Mouse (Mus musculus): ENCODE data around the gene Ocln. TPM values are rescaled to one million over a fixed set of nuclear protein-coding genes. Genes with fewer than 3 reads are reported as not detected.
"Not testable (repeated sequence)": the region's sequence is repeated elsewhere in the genome, so short reads cannot be mapped to it uniquely, and the experiment has no call there.

Ocln gene
- polyA plus RNA-seq, 1 experiment: 0.62 TPM

DNA sequence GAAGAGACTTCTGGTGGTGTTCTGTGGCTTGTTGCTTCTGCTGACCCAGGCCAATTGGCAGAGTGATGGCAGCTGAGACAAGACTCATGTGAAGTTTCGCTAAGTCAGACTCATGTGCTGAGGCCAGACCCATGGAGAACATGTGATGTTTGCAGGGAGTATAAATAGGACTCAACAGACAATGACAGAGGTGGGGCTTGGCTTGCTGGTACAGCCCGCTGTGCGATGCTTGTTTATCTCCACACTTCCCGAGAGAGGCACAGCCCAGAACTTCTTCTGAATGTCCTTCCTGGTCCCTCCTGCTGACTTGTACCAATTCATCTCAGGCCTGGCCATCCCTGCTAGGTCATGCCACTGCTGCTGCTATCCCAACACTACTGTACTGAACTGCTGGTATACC, 57.2 kb downstream of the Ocln start:
- no peaks in the 10 kb centered on the region for H3K27me3 ChIP-seq (ENCODE audit: control insufficient read depth, insufficient read depth, low read length)
- TF ChIP-seq POLR2A (IDR thresholded peaks at IDR 0.05; ENCODE audit: control insufficient read depth, extremely low read depth, insufficient read depth, low read length, poor library complexity): no peak
- no peak for TF ChIP-seq CTCF (IDR thresholded peaks at IDR 0.05; ENCODE audit: borderline replicate concordance, control insufficient read depth, extremely low read depth, insufficient read depth, low read length, poor library complexity)
- WGBS: 96% methylated on average over 4 of the region's 4 CpGs
- H3K4me1 ChIP-seq (replicated peaks; ENCODE audit: control insufficient read depth, insufficient read depth, low read length): 0 out of 2 replicates have a peak, but pooled peaks cover 2% of the 10 kb centered on the region
- H3K27ac ChIP-seq (ENCODE audit: control insufficient read depth, insufficient read depth, low read length): no peak overlapping the region
- no peak overlapping the region for H3K4me3 ChIP-seq (ENCODE audit: control insufficient read depth, insufficient read depth, low read length)
- no peaks in the 10 kb centered on the region for H3K36me3 ChIP-seq (ENCODE audit: control insufficient read depth, insufficient read depth, low read length)
- DNase-seq: no peak

DNA sequence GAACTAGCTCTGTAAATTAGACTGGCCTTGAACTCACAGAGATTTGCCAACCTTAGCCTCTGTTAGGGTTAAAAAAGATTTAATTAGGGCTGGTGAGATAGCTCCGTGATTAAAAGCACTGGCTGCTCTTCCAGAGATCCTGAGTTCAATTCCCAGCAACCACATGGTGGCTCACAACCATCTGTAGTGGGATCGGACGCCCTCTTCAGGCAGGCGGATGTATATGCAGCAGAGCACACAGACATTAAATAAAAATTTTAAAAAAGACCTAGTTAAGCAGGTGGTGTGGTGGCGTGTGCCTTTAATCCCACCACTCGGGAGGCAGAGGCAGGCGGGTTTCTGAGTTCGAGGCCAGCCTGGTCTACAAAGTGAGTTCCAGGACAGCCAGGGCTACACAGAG, 58.1 kb downstream of the Ocln start:
- H3K4me3 ChIP-seq (ENCODE audit: control insufficient read depth, insufficient read depth, low read length); H3K27me3 ChIP-seq (ENCODE audit: control insufficient read depth, insufficient read depth, low read length); H3K4me1 ChIP-seq (replicated peaks; ENCODE audit: control insufficient read depth, insufficient read depth, low read length); H3K36me3 ChIP-seq (ENCODE audit: control insufficient read depth, insufficient read depth, low read length); DNase-seq; H3K27ac ChIP-seq (ENCODE audit: control insufficient read depth, insufficient read depth, low read length): not testable (repeated sequence)
- WGBS: 88% methylated on average over 8 of the region's 8 CpGs

DNA sequence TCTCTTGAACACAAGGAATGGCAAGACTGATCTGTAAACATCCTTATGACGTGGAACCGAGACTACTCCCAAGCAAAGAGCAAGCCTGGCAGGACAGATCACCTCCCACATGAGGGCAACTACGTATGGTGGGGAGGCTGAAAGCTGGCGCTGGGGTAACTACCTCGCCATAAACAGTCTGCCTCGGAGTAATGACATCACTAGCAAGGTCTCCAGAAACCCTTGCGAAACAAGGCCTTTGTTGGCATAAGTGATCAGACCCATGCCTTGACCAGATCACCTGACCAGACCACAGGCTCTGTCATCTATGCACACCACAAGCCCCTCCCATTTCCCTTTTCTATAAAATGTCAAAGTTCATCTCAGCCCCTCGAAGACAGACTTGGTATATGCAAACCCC, 59.2 kb downstream of the Ocln start:
- 50% methylated on average over 8 of the region's 8 CpGs for WGBS
- no peak for TF ChIP-seq POLR2A (IDR thresholded peaks at IDR 0.05; ENCODE audit: control insufficient read depth, extremely low read depth, insufficient read depth, low read length, poor library complexity)
- TF ChIP-seq CTCF (IDR thresholded peaks at IDR 0.05; ENCODE audit: borderline replicate concordance, control insufficient read depth, extremely low read depth, insufficient read depth, low read length, poor library complexity): no peak
- H3K27ac ChIP-seq (ENCODE audit: control insufficient read depth, insufficient read depth, low read length): no peak overlapping the region

DNA sequence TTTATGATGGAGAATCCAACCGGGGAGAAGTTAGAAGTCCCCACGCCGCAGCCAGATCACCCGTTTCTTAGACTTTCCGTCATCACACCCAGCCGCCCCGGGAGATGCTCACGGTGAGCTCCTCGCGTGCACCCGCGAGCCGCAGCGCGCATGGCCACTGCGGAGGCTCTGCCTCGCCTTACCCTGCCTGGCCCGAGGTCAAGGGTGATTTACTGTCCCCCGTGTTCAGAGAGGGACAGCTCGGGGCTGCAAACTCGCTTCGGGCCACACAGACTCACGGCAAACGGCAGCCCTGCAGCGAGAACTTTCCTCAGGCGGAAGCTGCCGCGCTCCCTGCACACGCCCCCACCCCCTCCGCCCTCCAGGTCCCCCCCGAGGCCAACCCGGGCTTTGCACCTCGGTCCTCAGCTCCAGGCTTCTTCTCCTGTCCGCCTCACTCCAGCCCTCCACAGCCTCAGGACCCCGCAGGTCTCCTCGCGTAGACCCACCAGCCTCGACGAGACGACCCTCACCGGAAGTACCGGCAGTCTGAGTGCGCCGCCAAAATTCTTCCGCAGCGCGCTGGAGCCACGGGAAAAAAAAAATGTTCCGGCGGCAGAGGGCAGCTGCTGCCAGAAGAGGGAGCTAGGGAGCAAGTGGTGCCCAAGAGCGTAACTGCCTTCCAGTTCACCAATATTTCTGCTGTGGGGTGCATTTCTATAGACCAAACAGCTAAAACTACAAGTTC, 60.3 kb downstream of the Ocln start, which contains the start of gene Gtf2h2:
Gene Gtf2h2 (minus strand): TSS at position 519 of the 727 bp plus-strand sequence.
- DNase-seq: peak; percentile 82
- peak; percentile 36; the same call in 1 of the 2 replicates for TF ChIP-seq POLR2A (IDR thresholded peaks at IDR 0.05; ENCODE audit: control insufficient read depth, extremely low read depth, insufficient read depth, low read length, poor library complexity)
- TF ChIP-seq CTCF (IDR thresholded peaks at IDR 0.05; ENCODE audit: borderline replicate concordance, control insufficient read depth, extremely low read depth, insufficient read depth, low read length, poor library complexity): peak; percentile 91
- Histone ChIP-seq H3K36me3 (ENCODE audit: control insufficient read depth, insufficient read depth, low read length) (peaks cover 13% of the 10 kb centered on the region), H3K27me3 (ENCODE audit: control insufficient read depth, insufficient read depth, low read length) (no peaks in the 10 kb centered on the region), H3K4me3 (ENCODE audit: control insufficient read depth, insufficient read depth, low read length) (peak within 1 kb of the TSS; percentile 93), H3K4me1 (replicated peaks; ENCODE audit: control insufficient read depth, insufficient read depth, low read length) (0 out of 2 replicates have a peak, but pooled peaks cover 2% of the 10 kb centered on the region), H3K27ac (ENCODE audit: control insufficient read depth, insufficient read depth, low read length) (peak within 1 kb of the TSS; percentile 38; the same call in 1 of the 2 replicates)
- under 1% methylated on average over 51 of the region's 51 CpGs for WGBS

More for the DNA sequence above, 59.2 kb downstream of the Ocln start:
- Histone ChIP-seq H3K27me3 (ENCODE audit: control insufficient read depth, insufficient read depth, low read length) (no peaks in the 10 kb centered on the region), H3K4me3 (ENCODE audit: control insufficient read depth, insufficient read depth, low read length) (no peak overlapping the region), H3K4me1 (replicated peaks; ENCODE audit: control insufficient read depth, insufficient read depth, low read length) (0 out of 2 replicates have a peak, but pooled peaks cover 2% of the 10 kb centered on the region), H3K36me3 (ENCODE audit: control insufficient read depth, insufficient read depth, low read length) (peaks cover 5% of the 10 kb centered on the region; the same call in 1 of the 2 replicates)
- no peak for DNase-seq

DNA sequence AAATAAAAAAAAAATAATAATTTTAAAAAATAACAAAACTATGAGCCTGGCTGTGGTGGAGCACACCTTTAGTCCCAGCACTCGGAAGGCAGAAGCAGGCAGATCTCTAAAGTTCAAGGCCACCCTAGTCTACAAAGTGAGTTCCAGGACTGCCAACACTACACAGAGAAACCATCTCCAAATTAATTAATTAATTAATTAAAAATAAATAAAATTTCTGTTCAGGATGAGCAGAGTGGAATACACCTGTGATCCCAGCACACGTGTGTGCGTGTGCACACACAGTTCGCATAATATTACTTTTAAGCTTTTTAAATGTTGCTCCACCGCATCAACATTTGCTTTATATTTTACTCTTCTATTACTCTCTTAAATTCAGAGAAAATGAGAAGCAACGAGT, 60.9 kb downstream of the Ocln start:
- Histone ChIP-seq H3K27ac (ENCODE audit: control insufficient read depth, insufficient read depth, low read length) (no peak overlapping the region), H3K4me1 (replicated peaks; ENCODE audit: control insufficient read depth, insufficient read depth, low read length) (0 out of 2 replicates have a peak, but pooled peaks cover 2% of the 10 kb centered on the region), H3K36me3 (ENCODE audit: control insufficient read depth, insufficient read depth, low read length) (peaks cover 14% of the 10 kb centered on the region), H3K27me3 (ENCODE audit: control insufficient read depth, insufficient read depth, low read length) (no peaks in the 10 kb centered on the region), H3K4me3 (ENCODE audit: control insufficient read depth, insufficient read depth, low read length) (peak overlapping the region; percentile 93)
- WGBS: 17% methylated on average over 6 of the region's 6 CpGs
- no peak for DNase-seq
- TF ChIP-seq POLR2A (IDR thresholded peaks at IDR 0.05; ENCODE audit: control insufficient read depth, extremely low read depth, insufficient read depth, low read length, poor library complexity): no peak
- TF ChIP-seq CTCF (IDR thresholded peaks at IDR 0.05; ENCODE audit: borderline replicate concordance, control insufficient read depth, extremely low read depth, insufficient read depth, low read length, poor library complexity): no peak

DNA sequence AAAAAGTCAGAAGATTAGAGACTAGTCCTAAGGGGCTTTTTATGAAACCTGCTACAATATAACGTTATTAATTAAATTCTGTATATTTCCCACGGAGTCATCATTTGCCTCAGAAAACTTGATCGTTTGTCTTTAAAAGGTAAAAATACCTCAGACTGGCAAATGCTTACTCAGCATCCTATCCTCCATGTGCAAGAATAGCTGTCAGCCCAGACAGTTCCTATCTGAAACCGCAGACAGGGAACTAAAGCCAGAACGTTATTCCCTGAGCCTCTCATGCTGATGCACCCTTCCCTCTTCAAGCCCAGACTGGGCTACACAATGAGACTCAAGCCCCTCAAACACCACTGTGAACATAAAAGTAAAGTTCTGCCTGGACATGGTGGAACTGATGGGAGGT, 62.1 kb downstream of the Ocln start:
- 75% methylated on average over 5 of the region's 5 CpGs for WGBS

More for the DNA sequence above, 62.1 kb downstream of the Ocln start:
- TF ChIP-seq CTCF (IDR thresholded peaks at IDR 0.05; ENCODE audit: borderline replicate concordance, control insufficient read depth, extremely low read depth, insufficient read depth, low read length, poor library complexity) (no peak), POLR2A (IDR thresholded peaks at IDR 0.05; ENCODE audit: control insufficient read depth, extremely low read depth, insufficient read depth, low read length, poor library complexity) (no peak)
- no peaks in the 10 kb centered on the region for H3K27me3 ChIP-seq (ENCODE audit: control insufficient read depth, insufficient read depth, low read length)
- peaks cover 14% of the 10 kb centered on the region for H3K36me3 ChIP-seq (ENCODE audit: control insufficient read depth, insufficient read depth, low read length)
- DNase-seq: no peak
- 0 out of 2 replicates have a peak, but pooled peaks cover 2% of the 10 kb centered on the region for H3K4me1 ChIP-seq (replicated peaks; ENCODE audit: control insufficient read depth, insufficient read depth, low read length)
- H3K4me3 ChIP-seq (ENCODE audit: control insufficient read depth, insufficient read depth, low read length): no peak overlapping the region
- no peak overlapping the region for H3K27ac ChIP-seq (ENCODE audit: control insufficient read depth, insufficient read depth, low read length)

All from thymus, adult 2 months (tissue).